Mouse (Mus musculus): ENCODE measurements around the gene Id2. TPM values are rescaled to one million over a fixed set of nuclear protein-coding genes. Genes with fewer than 3 reads are reported as not detected.

Id2 gene
- total RNA-seq (2021) (100 to 1,000 TPM; 314 to 605 TPM), polyA plus RNA-seq (2012; rRNA removed) (408 and 447 TPM in 2 replicates)
- long read RNA-seq, transcript Id2-201 (3 exons, 1,270 nt), result major isoform, 180 of 196 reads
- long read RNA-seq, partial matches to known transcripts, result 16 of 196 reads
- long read RNA-seq, other reads (novel, unspliced or antisense), result 0 of 196 reads

DNA sequence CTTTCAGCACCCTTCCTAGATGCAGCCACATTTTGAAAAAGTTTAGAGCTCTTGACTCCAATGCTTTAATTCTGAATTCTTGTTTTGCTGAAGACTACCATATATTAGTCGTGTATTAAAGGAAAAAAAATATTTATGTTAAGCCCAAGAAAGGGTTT lies at the start of gene Id2:
Id2 (minus strand) TSS at position 89 of the 158 bp plus-strand sequence.
- DNase-seq, result no peak

DNA sequence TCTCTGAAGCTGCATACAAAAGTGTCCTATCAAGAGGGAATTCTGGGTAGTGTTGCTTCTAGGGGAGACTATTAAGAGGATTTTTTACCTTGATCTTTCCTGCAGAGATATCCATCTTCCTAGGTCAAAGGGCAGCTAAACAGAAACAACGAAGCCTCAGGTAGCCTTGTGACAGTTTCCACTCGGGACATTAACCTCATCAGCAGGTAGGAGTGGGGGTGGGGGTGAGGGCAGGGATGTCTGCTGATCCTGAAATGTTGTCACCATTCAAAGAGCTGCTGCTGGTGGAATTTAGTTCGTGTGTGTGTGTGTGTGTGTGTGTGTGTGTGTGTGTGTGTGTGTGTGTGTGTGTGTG lies 48.4 kb upstream of the Id2 start:
- DNase-seq, result no peak

DNA sequence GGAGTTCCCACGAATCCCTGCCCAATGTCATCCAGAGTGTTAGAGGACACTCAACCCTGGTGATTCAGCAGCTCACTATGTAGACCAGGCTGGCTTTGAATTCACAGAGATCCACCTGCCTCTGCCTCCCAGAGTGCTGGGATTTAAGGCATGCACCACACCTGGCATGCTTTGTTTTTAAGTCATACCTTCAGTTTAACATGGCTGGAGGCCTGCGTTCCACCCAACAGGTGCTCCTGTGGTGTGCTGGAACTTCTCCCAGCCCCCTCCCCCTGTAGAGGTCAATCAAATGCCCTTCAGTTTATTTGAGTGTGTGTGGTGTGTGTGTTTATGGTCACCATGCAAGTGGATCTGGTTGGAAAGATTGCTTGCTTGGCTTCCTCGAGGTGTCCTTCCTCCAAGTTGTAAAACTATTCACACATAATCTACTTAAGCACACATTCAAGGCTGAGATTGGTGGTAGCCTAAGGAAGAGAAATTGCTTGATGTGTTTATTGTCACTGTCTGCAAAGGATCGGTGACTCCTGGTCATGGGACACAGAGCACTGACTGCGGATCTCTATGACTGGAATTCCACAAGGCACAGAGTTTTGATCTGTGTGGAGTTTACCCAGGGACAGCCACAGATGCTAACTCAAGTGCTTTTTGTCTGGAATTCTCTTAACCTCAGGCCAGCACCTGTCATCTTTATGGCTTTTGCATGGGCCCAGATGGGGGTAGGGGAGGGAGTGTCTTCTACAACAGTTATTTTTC lies 47.8 kb upstream of the Id2 start:
- DNase-seq, result no peak

- no peak for DNase-seq
Observed at GRCm38 (mm10) chr12:25143492-25143891, 46.6 kb upstream of the Id2 start.

- DNase-seq, result no peak
Observed at GRCm38 (mm10) chr12:25142251-25142650, 45.3 kb upstream of the Id2 start.

GRCm38 (mm10) chr12:25141311-25141710 lies 44.4 kb upstream of the Id2 start:
- peak; percentile 70 for DNase-seq

GRCm38 (mm10) chr12:25140115-25140514 lies 43.2 kb upstream of the Id2 start:
- DNase-seq, result no peak

DNA sequence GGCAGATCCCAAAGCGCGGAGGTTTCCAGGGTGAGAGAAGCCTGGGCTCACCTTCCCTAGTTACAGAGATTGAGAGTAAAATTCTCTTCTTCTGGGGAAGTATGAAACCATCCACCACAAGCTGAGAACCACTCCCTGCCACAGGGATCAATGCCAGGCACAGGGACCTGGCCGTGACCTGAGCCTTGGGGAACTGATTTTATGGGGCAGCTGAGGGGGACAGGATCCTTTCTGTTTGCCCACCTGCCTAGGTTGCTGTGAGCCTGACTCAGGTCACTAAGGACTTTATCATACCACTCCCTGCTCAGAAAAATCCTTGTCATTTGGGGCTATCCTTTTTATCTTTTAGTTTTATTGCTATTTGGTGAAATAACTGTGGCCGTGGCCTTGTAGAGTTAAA lies 41.7 kb upstream of the Id2 start:
- peak; percentile 56 for DNase-seq

DNA sequence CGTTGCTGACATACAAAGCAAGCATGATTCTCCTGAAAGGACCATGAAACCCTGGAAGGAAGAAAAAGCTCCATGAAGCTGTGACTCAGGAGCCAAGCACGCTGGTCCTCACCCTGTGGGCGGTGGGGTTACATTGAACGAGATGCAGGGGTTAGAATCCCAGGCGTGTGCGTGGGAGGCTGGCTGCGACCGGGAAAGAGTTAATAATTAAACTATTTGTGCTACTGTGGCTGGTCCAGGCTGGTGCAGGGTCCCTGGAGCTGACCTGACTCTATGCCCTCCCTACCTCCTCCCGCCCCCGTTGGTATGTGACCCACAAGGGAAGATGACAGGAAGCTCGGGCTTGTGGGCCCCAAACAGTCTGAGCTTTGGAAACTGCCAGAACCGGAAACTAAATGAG lies 35.1 kb upstream of the Id2 start:
- DNase-seq, result no peak

DNA sequence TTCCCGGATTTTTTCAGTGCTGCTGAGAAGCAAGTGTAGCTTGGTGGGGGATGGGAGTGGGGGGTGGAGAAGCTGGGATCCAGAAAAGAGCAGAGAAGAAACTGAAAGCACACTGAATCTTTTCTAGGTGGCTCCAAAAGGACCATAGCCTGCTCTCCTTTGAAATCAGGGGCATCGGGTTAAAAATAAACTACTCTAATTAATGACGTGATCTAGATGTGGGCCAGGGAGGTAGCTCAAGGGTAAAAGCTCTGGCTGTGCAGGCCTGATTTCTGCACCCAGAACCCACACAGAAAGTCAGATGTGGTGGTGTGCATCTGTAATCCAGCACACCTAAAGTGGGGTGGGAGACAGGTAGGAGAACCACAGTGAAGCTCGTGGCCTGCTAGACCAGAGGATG lies 30.7 kb upstream of the Id2 start:
- DNase-seq, result no peak

- no peak for DNase-seq
Observed at GRCm38 (mm10) chr12:25126228-25126627, 29.3 kb upstream of the Id2 start.

DNA sequence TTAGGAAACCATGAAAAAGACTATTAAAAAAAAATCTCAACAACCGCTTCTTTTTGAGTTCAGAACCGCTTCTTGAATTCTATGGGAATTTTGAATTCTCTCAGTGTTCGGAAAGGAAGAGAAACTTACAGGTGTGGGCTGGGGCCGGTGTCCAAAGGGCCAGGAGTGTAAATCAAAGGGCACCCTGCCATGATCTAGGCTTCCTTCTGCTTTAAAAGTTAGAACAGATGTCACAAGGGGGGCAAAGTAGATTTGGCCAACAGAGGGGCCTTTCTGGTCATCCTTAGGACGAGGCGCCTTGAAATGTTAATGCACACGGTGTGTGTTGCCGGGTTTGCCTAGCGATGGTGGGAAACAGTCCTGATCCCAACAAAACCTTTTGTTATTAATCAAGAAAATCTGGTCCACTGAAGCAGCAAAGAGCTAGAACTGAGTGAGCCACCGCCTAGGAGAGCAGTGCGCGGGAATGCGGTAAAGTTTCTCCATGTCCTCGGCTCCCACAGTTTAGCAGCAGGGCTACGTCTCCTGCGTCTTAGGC lies 28.4 kb upstream of the Id2 start:
- no peak for DNase-seq

GRCm38 (mm10) chr12:25124431-25125238 lies 27.7 kb upstream of the Id2 start:
- no peak for DNase-seq

DNA sequence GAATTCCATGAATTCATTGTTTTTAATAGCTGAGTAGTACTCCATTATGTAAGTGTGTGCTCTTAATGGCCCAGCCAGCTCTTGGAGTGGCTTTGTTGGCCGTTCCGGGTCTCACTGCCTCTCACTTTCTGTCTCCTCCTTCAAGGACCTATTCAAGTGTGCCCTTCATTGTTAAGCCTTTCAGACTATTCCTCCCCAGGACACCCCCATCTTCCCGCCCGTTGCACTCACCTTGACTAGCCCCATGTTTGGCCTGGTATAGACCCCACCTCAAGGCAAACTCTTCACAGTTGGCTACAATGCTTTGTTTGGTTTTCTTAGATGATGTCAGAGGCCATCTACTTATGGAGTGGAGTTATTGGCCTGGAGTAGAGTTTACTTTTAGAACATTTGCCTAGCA lies 23.8 kb upstream of the Id2 start:
- no peak for DNase-seq

DNA sequence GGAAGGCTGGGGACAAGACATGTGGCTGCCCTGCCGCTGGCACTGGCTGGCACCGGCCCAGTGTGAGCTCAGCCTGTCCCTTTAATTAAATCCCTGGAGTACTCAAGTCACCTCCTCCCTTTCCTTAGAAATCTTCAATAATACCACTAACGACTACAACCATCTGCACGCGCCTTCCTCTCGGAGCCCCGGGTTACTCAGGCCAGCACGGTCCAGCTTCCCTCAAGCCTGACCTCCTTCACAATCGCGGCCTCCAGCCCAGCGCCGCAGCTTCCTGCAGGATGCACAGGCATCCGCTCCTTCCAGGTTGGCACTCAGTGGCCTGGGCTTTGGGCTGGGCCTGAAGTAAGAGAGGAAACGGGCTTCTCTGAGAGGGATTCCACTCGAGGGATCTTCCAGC lies 22.3 kb upstream of the Id2 start:
- DNase-seq, result peak; percentile 74

GRCm38 (mm10) chr12:25117856-25118511 lies 21.0 kb upstream of the Id2 start:
- peak; percentile 57 for DNase-seq

DNA sequence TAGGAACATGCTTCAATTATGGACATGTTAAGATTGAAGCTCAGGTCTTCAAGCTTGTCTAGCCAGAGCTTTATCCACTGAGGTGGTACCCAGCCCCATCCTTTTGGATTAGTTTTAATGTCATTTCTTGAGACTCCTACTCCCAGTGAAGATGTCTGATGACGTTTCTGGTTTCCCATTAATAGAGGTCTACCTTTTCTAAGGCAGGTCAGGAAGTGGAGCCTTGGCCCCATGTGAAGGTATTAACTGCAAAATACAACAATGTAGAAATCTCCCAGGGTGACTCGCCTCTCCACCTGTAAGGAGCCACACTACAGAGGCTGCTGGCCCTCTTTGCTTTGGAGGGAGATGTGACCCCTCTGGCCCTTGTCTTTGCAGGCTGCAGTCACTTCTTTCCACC lies 19.2 kb upstream of the Id2 start:
- no peak for DNase-seq

DNA sequence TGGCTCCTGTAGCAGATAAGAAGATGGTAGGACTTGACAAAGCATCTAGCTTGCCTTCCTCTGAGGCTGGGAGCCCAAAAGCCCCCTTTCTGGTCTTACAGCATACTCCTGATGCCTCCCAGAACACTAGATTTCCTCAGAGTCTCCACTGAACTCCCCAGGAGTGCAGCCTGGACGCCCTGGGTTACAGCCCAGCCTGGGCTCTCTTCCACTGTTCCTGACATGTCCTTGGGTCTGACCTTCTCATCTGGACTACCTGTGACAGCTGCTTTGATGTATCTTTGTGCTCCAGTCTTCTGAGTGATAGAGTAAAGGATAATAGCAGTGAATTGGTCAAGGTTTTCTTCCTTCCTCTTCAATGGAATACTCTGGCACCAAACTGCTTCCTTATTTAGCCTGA lies 17.5 kb upstream of the Id2 start:
- DNase-seq, result peak; percentile 65

DNA sequence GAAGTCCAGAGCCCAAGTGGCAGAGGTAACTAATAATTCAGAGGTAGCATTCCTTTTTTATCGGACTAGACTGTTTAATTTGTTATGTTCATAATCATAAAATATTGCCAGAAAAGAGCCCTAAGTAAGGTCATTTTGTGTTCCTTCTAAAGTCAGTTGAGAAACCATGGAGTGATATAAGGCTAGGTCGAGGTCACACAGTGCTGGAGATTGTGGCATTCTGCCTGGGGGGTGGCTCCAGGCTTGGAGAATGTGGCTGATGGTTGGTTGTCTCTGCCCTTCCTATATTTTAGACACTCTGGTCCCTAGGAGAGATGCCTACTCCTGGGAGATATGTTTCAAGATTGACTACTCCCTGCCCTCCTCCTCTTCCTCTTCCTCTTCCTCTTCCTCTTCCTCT lies 16.4 kb upstream of the Id2 start:
- DNase-seq, result peak; percentile 76

DNA sequence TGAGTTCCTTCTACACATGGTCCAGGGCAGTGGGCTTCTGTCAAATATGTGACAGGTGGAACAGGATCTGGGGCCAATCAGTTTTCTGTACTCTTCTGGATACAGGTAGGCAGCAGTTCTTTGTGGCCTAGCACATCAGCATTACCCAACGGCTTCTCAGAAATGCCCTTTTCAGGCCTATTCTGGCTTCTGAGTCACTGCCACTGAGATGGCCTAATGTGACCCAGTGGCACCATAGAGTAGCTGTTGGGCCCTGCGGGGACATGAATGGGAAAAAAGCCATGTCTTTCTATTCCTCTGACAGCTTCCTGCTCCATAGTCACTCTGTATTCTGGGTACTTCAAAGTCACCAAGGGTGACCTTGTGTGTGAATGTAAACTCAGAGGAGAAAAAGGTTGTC lies 15.9 kb upstream of the Id2 start:
- DNase-seq, result peak; percentile 76

DNA sequence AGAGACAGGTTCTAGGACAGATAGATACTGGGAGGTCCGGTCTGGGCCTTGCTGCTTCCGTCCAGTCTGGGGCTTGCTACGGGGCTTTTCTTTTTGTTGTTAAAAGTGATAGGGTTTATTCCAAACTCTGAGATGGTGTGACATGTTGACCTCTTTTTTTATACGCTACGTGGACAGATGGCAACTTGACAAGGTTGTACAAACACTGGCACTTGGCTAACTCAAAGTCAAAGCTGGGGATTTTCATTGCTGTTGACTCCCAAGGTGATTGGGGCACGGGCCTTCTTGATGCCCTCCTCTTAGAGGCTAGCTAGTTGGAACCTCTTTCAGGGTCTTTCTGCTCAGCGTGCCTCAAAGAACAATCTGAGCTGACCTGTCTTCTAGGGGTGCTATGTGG lies 13.7 kb upstream of the Id2 start:
- peak; percentile 72 for DNase-seq

DNA sequence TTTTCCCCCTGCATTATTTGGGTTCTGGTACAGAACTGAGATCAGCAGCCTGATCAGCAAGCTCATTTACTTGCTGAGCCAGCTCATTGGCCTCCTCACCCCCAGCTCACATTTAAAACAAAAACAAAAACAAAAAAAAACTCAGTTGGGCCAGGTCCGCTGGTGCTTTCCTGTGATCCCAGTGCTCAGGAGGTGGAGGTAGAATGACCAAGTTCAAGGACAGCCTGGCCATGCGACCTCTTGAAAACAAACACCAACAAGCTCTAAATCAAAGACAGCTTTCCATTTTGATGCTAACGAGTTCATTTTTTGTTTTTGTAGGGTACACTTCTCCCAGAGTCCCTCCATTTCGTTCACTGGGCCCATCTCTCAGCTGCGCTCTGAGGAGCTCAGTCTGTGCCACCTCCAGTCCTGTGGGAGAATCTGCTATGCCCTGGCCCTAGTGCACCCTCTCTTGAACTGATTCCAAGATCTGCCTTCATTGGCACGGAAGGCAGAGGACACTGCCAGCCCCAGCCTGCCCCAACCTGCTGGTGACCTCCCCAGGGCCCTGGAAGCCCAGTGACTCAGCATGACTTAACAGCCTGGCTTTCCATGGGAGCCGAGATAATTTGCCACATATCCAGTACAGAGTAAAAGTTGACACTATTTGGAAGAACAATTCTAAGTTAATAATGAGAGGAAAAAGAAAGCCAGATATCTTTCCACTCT lies 13.2 kb upstream of the Id2 start:
- peak; percentile 93 for DNase-seq
